Mouse (Mus musculus): Measurements from ENCODE around the gene Tecpr2. TPM values are rescaled to one million over a fixed set of nuclear protein-coding genes. Genes with fewer than 3 reads are reported as not detected.
A peak's percentile ranks its signal among the peaks of the same experiment; 100 is the strongest.

The Tecpr2 gene
- polyA plus RNA-seq, 1 experiment from 2014 or later = 2.0 TPM

- 75% methylated on average over 4 of the region's 4 CpGs for WGBS
- Histone ChIP-seq H3K9ac (no peak overlapping the region), H3K36me3 (peaks cover 13% of the 10 kb centered on the region), H3K4me1 (replicated peaks) (no peaks in the 10 kb centered on the region), H3K4me2 (no peak overlapping the region), H3K27ac (no peak overlapping the region), H3K4me3 (no peak overlapping the region), H3K27me3 (no peaks in the 10 kb centered on the region), H3K9me3 (replicated peaks) (no peaks in the 10 kb centered on the region)
- no peak for ATAC-seq (replicated peaks; ENCODE audit: insufficient number of reproducible peaks, insufficient read depth, low FRiP score, low read depth)
Observed at GRCm38 (mm10) chr12:110920254-110920653, 31.2 kb downstream of the Tecpr2 start.

DNA sequence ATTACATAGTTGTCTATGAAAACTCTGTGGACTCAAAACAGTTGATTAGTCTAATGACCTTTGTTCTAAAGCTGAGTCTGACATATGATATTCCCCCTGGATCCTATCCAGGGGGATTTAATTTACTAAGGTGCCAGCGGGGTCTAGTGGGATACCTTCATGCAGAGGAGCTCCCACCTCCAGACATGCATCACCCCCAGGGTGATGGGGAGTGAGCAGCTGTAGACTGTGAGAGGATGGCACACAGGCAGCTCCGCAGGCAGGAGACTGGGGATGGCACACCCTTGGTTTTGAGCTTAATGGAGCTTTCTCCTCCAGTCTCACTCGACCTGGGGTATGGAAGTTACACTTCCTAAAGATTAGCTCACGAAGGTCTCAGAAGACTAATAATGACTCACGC is 32.5 kb downstream of the Tecpr2 start:
- no peak for ATAC-seq (replicated peaks; ENCODE audit: insufficient number of reproducible peaks, insufficient read depth, low FRiP score, low read depth)
- no peaks in the 10 kb centered on the region for H3K9me3 ChIP-seq (replicated peaks)
- no peak overlapping the region for H3K27ac ChIP-seq
- no peak overlapping the region for H3K4me2 ChIP-seq
- H3K36me3 ChIP-seq = peaks cover 10% of the 10 kb centered on the region
- H3K27me3 ChIP-seq = no peaks in the 10 kb centered on the region
- H3K4me1 ChIP-seq (replicated peaks) = no peaks in the 10 kb centered on the region
- no peak overlapping the region for H3K4me3 ChIP-seq
- H3K9ac ChIP-seq = no peak overlapping the region
- WGBS = 82% methylated on average over 5 of the region's 5 CpGs

GRCm38 (mm10) chr12:110932820-110933219 is 43.8 kb downstream of the Tecpr2 start:
- Histone ChIP-seq H3K9ac (no peak overlapping the region), H3K27ac (no peak overlapping the region), H3K36me3 (peaks cover 18% of the 10 kb centered on the region), H3K4me1 (replicated peaks) (no peaks in the 10 kb centered on the region), H3K4me2 (no peak overlapping the region), H3K9me3 (replicated peaks) (no peaks in the 10 kb centered on the region), H3K4me3 (no peak overlapping the region), H3K27me3 (no peaks in the 10 kb centered on the region)
- ATAC-seq (replicated peaks; ENCODE audit: insufficient number of reproducible peaks, insufficient read depth, low FRiP score, low read depth) = no peak
- WGBS = 58% methylated on average over 5 of the region's 5 CpGs

GRCm38 (mm10) chr12:110935983-110936620 is 47.0 kb downstream of the Tecpr2 start:
- Histone ChIP-seq H3K4me3 (no peak overlapping the region), H3K27me3 (no peaks in the 10 kb centered on the region), H3K36me3 (peaks cover 19% of the 10 kb centered on the region), H3K4me1 (replicated peaks) (no peaks in the 10 kb centered on the region), H3K9me3 (replicated peaks) (no peaks in the 10 kb centered on the region), H3K4me2 (no peak overlapping the region), H3K9ac (no peak overlapping the region), H3K27ac (no peak overlapping the region)
- WGBS = 58% methylated on average over 9 of the region's 9 CpGs
- peak; percentile 76 for ATAC-seq (replicated peaks; ENCODE audit: insufficient number of reproducible peaks, insufficient read depth, low FRiP score, low read depth)

GRCm38 (mm10) chr12:110937496-110937895 is 48.4 kb downstream of the Tecpr2 start:
- Histone ChIP-seq H3K9me3 (replicated peaks) (no peaks in the 10 kb centered on the region), H3K36me3 (peaks cover 15% of the 10 kb centered on the region), H3K9ac (no peak overlapping the region), H3K27me3 (no peaks in the 10 kb centered on the region), H3K4me2 (no peak overlapping the region), H3K27ac (no peak overlapping the region), H3K4me3 (no peak overlapping the region), H3K4me1 (replicated peaks) (no peaks in the 10 kb centered on the region)
- no peak for ATAC-seq (replicated peaks; ENCODE audit: insufficient number of reproducible peaks, insufficient read depth, low FRiP score, low read depth)
- WGBS = 75% methylated on average over 5 of the region's 5 CpGs

DNA sequence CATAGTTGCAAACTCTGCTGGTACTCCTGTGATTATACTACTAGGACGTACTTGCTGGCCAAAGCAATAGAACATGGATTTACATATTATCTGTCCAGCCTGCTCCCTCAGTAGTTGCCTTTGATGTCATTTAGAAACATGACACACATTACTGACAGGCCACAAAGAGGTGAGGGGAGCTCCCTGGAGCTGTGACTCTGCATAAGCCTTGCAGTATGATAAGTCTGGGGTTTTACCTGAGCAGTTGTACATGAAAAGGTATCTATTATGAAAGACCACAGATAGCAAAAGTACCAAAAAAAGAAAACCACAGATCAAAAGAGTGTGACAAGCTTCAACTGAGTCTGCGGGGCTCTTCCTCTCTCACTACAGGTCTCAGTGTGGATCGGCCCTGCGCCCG is 50.3 kb downstream of the Tecpr2 start:
- WGBS = 96% methylated on average over 5 of the region's 5 CpGs
- no peaks in the 10 kb centered on the region for H3K27me3 ChIP-seq
- H3K36me3 ChIP-seq = 0 out of 2 replicates have a peak, but pooled peaks cover 5% of the 10 kb centered on the region
- no peak overlapping the region for H3K4me3 ChIP-seq
- H3K4me2 ChIP-seq = no peak overlapping the region
- no peaks in the 10 kb centered on the region for H3K9me3 ChIP-seq (replicated peaks)
- H3K4me1 ChIP-seq (replicated peaks) = no peaks in the 10 kb centered on the region
- no peak overlapping the region for H3K27ac ChIP-seq
- no peak for ATAC-seq (replicated peaks; ENCODE audit: insufficient number of reproducible peaks, insufficient read depth, low FRiP score, low read depth)
- no peak overlapping the region for H3K9ac ChIP-seq

DNA sequence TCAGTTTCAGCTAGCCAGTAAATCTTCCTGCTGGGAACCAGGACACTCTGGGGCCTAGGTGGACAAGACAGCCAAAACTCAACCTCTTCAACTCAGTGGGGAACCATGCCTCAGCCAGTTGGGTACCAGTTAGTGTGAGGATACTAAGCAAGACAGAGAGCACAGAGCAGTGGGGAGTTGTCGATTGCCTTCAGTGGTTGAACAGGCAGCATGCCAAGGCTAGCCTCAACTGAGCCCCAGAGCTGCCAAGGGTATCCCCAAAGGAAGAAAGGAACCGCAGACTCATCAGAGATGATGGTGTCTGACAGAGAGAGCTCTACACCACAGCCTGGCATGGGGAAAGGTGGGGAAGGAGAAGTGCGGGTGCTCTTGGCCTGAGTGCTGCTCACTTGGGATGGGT is 51.8 kb downstream of the Tecpr2 start:
- Histone ChIP-seq H3K27ac (no peak overlapping the region), H3K9me3 (replicated peaks) (no peaks in the 10 kb centered on the region), H3K9ac (no peak overlapping the region), H3K4me3 (no peak overlapping the region), H3K4me1 (replicated peaks) (no peaks in the 10 kb centered on the region), H3K4me2 (no peak overlapping the region), H3K27me3 (no peaks in the 10 kb centered on the region), H3K36me3 (0 out of 2 replicates have a peak, but pooled peaks cover 8% of the 10 kb centered on the region)
- ATAC-seq (replicated peaks; ENCODE audit: insufficient number of reproducible peaks, insufficient read depth, low FRiP score, low read depth) = no peak
- 93% methylated on average over 3 of the region's 3 CpGs for WGBS

GRCm38 (mm10) chr12:110946216-110946615 is 57.2 kb downstream of the Tecpr2 start:
- 80% methylated on average over 7 of the region's 7 CpGs for WGBS
- no peak for ATAC-seq (replicated peaks; ENCODE audit: insufficient number of reproducible peaks, insufficient read depth, low FRiP score, low read depth)
- no peak overlapping the region for H3K9ac ChIP-seq

DNA sequence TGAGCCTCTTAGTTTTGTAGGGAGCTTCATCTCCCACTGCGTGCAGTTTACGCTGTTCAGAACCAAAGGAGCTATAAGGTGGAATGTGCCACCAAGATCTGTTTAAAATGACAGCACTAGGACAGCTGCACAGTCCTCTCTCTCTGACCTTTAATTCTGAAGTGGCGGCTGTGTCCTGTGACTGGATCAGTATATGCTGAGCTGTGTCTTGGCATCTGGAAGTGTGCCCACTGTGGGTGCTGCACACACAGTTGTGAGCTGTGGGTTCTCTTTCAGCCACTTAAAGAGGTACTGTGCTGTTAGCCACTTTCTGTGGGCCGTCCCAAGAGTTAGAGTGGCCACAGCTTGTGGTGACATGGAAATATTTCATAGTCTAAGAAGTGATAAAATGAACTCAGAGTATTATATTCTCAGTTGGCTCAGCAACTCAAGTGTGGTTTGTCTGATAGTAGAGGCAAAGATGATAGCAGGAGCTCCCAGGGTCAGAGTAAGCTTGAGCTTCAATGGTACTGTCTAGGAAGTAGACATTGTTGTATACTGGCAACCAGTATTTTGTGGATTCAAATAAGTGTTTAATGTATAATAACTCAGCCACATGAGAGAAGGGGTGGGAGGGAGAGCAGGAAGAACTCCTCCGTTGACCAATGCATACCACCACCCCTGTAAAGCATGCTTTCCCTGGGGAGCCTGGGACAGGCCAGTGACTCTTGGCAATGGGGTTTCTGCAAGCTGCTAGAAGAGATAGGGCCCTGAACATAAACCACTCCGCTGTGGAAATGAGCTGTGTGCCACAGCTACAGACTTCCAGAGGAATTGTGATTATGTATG is 59.2 kb downstream of the Tecpr2 start:
- ATAC-seq (replicated peaks; ENCODE audit: insufficient number of reproducible peaks, insufficient read depth, low FRiP score, low read depth) = no peak
- no peak overlapping the region for H3K9ac ChIP-seq
- 0 out of 2 replicates have a peak, but pooled peaks cover 7% of the 10 kb centered on the region for H3K36me3 ChIP-seq
- H3K9me3 ChIP-seq (replicated peaks) = no peaks in the 10 kb centered on the region
- H3K4me3 ChIP-seq = no peak overlapping the region
- H3K27me3 ChIP-seq = no peaks in the 10 kb centered on the region
- peaks cover 12% of the 10 kb centered on the region; the same call in 1 of the 2 replicates for H3K4me1 ChIP-seq (replicated peaks)
- H3K27ac ChIP-seq = no peak overlapping the region
- WGBS = 81% methylated on average over 6 of the region's 6 CpGs
- no peak overlapping the region for H3K4me2 ChIP-seq

More at GRCm38 (mm10) chr12:110946216-110946615, 57.2 kb downstream of the Tecpr2 start:
- H3K9me3 ChIP-seq (replicated peaks) = no peaks in the 10 kb centered on the region
- no peaks in the 10 kb centered on the region for H3K27me3 ChIP-seq
- H3K27ac ChIP-seq = no peak overlapping the region
- H3K4me3 ChIP-seq = no peak overlapping the region
- H3K4me1 ChIP-seq (replicated peaks) = peaks cover 12% of the 10 kb centered on the region; the same call in 1 of the 2 replicates
- H3K36me3 ChIP-seq = 0 out of 2 replicates have a peak, but pooled peaks cover 7% of the 10 kb centered on the region
- no peak overlapping the region for H3K4me2 ChIP-seq

DNA sequence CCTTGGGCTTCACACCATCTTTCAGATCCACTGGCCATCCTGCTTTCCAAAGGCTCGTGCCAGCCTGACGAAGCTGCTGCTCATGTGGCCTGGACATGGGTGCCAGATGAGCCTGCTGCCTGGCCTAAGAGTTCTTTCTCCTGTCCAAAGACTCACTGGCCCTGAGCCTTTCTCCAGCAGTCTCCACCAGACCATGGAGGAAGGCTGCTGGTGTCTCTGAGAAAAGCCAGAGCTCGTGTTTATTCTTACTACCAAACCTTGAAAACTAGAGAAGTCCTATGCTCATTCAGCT is 59.8 kb downstream of the Tecpr2 start:
- no peaks in the 10 kb centered on the region for H3K27me3 ChIP-seq
- no peak overlapping the region for H3K4me2 ChIP-seq
- H3K27ac ChIP-seq = no peak overlapping the region
- H3K9me3 ChIP-seq (replicated peaks) = no peaks in the 10 kb centered on the region
- H3K36me3 ChIP-seq = 0 out of 2 replicates have a peak, but pooled peaks cover 7% of the 10 kb centered on the region
- ATAC-seq (replicated peaks; ENCODE audit: insufficient number of reproducible peaks, insufficient read depth, low FRiP score, low read depth) = no peak
- no peak overlapping the region for H3K9ac ChIP-seq
- H3K4me3 ChIP-seq = no peak overlapping the region
- WGBS = 86% methylated on average over 3 of the region's 3 CpGs
- H3K4me1 ChIP-seq (replicated peaks) = peaks cover 12% of the 10 kb centered on the region; the same call in 1 of the 2 replicates

DNA sequence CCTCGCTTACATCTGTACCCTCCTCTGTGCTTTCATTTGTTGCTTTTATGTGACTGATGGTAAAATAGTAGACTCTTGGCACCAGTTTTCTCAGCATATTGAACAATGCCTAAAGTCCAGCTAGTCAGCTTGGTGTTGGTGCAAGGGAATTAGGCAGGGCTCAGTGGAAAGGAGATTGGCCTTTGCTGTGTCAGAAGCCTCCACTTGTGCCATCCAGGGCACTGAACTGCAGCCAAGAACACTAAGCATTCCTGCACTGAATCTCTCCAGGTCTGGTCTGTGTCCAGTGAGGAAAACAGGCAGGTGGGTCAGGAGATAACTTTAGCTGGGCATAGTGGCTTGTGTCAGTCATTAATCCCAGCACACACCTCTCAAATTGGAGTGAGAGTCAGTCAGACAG is 60.3 kb downstream of the Tecpr2 start:
- no peak for ATAC-seq (replicated peaks; ENCODE audit: insufficient number of reproducible peaks, insufficient read depth, low FRiP score, low read depth)
- no peak overlapping the region for H3K4me2 ChIP-seq
- no peaks in the 10 kb centered on the region for H3K27me3 ChIP-seq
- no peak overlapping the region for H3K9ac ChIP-seq
- WGBS = 83% methylated on average over 1 of the region's 1 CpGs
- H3K4me3 ChIP-seq = no peak overlapping the region
- 0 out of 2 replicates have a peak, but pooled peaks cover 7% of the 10 kb centered on the region for H3K36me3 ChIP-seq
- H3K27ac ChIP-seq = 0 out of 2 replicates have a peak overlapping the region, but pooled peaks have one; percentile 21
- peaks cover 12% of the 10 kb centered on the region; the same call in 1 of the 2 replicates for H3K4me1 ChIP-seq (replicated peaks)
- no peaks in the 10 kb centered on the region for H3K9me3 ChIP-seq (replicated peaks)
